Mouse (Mus musculus): ENCODE measurements at regions not wholly inside any gene's neighbourhood (a gene's known extent, or its start where the extent isn't known, plus 50 kb on each side); places are given as distances from the start of the nearest gene placed in this dataset.

- no peak for DNase-seq (ENCODE audit: low read depth, low spot score)
Observed at GRCm38 (mm10) chr1:16007809-16008208, 85.3 kb downstream of the 4930444P10Rik start.

- DNase-seq (ENCODE audit: low read depth, low spot score), result no peak
Observed at GRCm38 (mm10) chr1:16006888-16007287, 86.2 kb downstream of the 4930444P10Rik start.

- no peak for DNase-seq (ENCODE audit: low read depth, low spot score)
Observed at GRCm38 (mm10) chr1:15997135-15997534, 96.0 kb downstream of the 4930444P10Rik start.

- no peak for DNase-seq (ENCODE audit: low read depth, low spot score)
Observed at GRCm38 (mm10) chr1:15996341-15996740, 96.8 kb downstream of the 4930444P10Rik start.

- DNase-seq (ENCODE audit: low read depth, low spot score), result peak; percentile 6
Observed at GRCm38 (mm10) chr1:15993561-15994410, 99.3 kb downstream of the 4930444P10Rik start.

- DNase-seq (ENCODE audit: low read depth, low spot score), result no peak
Observed at GRCm38 (mm10) chr1:15990982-15991381, 102.1 kb downstream of the 4930444P10Rik start.

- no peak for DNase-seq (ENCODE audit: low read depth, low spot score)
Observed at GRCm38 (mm10) chr1:15985579-15985978, 107.5 kb downstream of the 4930444P10Rik start.

- no peak for DNase-seq (ENCODE audit: low read depth, low spot score)
Observed at GRCm38 (mm10) chr1:15979333-15979732, 113.8 kb downstream of the 4930444P10Rik start.

GRCm38 (mm10) chr1:15959578-15959977, 133.5 kb downstream of the 4930444P10Rik start:
- DNase-seq (ENCODE audit: low read depth, low spot score), result no peak

- DNase-seq (ENCODE audit: low read depth, low spot score), result no peak
Observed at GRCm38 (mm10) chr1:15958661-15959060, 134.5 kb downstream of the 4930444P10Rik start.

- DNase-seq (ENCODE audit: low read depth, low spot score), result no peak
Observed at GRCm38 (mm10) chr1:15943662-15944061, 149.5 kb downstream of the 4930444P10Rik start.

- no peak for DNase-seq (ENCODE audit: low read depth, low spot score)
Observed at GRCm38 (mm10) chr1:15943041-15943440, 150.1 kb downstream of the 4930444P10Rik start.
